Mouse (Mus musculus) E14TG2a.4 (cell line): ENCODE results near the gene Lmnb2.

Source experiments
- CTCF ChIP-seq: conservative IDR thresholded peaks from 2 replicates; pipeline ENCODE4 v1.5.1; 2014; ENCODE audit warnings: low read length
- NANOG ChIP-seq: IDR thresholded peaks from 2 replicates; pipeline ENCODE4 v1.6.1; 2014; ENCODE audit warnings: borderline replicate concordance, low read length, mixed read lengths

DNA sequence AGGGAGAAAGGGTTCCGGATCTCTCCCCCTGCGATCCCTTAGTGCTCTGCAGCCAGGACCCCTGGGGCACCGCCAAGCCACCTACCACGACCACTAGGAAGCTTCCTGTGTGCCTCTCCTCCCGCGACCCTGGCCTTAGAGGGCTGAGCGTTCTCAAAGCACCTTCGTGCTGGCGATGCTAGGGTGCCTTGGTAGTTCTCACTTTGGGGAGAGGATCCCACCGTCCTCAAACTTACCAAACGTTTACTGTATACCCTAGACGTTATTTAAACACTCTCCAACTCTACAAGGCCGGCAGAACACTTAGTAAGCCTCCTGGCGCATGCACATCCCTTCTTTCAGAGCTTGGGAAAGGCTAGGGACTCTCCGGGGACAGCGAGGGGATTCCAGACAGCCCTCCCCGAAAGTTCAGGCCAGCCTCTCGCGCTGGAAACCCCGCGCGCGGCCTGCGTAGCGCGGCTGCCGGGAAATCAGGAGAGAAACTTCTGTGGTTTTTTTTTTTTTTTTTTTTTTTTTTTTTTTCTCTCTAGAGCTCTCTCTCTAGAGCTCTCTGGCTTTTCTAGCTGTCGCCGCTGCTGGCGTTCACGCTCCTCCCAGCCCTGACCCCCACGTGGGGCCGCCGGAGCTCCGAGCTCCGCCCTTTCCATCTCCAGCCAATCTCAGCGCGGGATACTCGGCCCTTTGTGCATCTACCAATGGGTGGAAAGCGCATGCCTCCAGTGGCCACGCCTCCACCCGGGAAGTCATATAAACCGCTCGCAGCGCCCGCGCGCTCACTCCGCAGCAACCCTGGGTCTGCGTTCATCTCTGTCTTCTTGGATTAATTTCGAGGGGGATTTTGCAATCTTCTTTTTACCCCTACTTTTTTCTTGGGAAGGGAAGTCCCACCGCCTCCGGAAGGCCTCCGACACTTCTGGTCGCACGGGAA lies 11.5 kb upstream of the Lmnb2 start, which contains the start of gene Gadd45b:
- TF ChIP-seq CTCF (no peak), NANOG (no peak)
